Mouse (Mus musculus) right cerebral cortex, adult 18-20 months (tissue): ENCODE measurements around the gene A030014E15Rik.
A peak's percentile ranks its signal among the peaks of the same experiment; 100 is the strongest.
"Not testable (repeated sequence)": the region's sequence is repeated elsewhere in the genome, so short reads cannot be mapped to it uniquely, and the experiment has no call there.

Source experiments
- DNase-seq: peaks from one replicate; pipeline ENCODE4 v3.0.0; 2022; ENCODE audit warnings: mixed read lengths

Gene A030014E15Rik

GRCm38 (mm10) chr1:82924650-82925049 lies at the start of gene A030014E15Rik:
Gene A030014E15Rik (plus strand): TSS chr1:82924917.
- DNase-seq, result no peak

GRCm38 (mm10) chr1:82879172-82879571 lies 45.5 kb upstream of the A030014E15Rik start:
- DNase-seq, result peak; percentile 16

DNA sequence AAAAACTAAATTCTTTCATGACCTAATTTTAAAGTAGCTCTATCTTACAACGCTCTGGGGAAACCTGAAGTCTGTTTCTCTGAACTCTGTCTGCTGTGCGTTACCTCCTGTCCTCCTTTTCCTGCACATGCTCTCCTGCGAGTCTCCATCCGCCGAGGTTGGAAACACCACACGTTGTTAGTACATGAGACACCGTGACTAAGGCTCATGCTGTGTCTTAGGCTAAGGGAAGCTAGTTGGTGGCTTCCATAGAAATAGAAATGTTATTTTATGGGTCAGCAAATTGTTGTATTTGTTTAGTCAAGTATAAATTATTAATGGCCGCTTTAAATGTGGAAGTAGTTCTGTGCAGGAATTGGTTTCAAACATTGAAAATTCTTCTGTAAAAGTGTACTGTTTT lies 44.5 kb upstream of the A030014E15Rik start:
- DNase-seq, result no peak

GRCm38 (mm10) chr1:82893269-82893668 lies 31.4 kb upstream of the A030014E15Rik start:
- no peak for DNase-seq

DNA sequence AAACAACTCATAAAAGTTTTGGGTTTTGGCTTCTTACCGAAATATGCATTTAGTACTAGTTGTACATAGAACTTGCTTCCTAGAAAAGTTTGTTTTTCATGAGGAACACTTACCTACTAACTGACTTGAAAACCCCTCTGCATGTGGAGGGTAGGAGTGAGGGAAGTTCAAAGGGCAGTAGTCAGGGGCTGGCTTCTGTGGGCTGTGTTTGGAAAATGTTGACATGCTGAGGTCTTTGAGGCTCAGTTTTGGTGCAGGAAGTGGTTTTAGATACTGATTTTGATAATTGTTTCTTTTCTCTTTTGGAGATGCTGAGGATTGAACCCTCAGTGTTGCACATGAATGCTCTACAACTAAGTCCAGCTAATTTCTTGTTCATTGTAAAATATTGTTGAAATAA lies 24.1 kb upstream of the A030014E15Rik start:
- no peak for DNase-seq

GRCm38 (mm10) chr1:82901201-82901600 lies 23.5 kb upstream of the A030014E15Rik start:
- DNase-seq, result no peak

- no peak for DNase-seq
These were observed 18.8 kb upstream of the A030014E15Rik start for GRCm38 (mm10) chr1:82905886-82906285.

GRCm38 (mm10) chr1:82913025-82913424 lies 11.7 kb upstream of the A030014E15Rik start, which contains the start of gene A030005L19Rik:
Gene A030005L19Rik (plus strand): TSS chr1:82913325.
- DNase-seq, result no peak

DNA sequence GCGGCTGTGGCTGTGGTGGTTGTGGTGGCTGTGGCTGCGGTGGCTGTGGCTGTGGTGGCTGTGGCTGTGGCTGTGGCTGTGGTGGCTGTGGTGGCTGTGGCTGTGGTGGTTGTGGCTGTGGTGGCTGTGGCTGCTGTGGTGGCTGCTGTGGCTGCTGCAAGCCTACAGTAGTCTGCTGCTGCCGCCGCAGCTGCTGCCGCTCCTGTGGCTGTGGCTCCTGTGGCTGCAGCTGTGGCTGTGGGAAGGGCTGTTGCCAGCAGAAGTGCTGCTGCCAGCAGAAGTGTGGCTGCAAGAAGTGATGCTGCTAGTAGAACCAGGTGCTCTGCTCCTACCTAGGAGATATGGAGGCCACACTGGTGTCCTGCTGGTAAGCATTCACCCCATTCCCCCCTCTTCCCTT lies 11.3 kb upstream of the A030014E15Rik start:
- not testable (repeated sequence) for DNase-seq

DNA sequence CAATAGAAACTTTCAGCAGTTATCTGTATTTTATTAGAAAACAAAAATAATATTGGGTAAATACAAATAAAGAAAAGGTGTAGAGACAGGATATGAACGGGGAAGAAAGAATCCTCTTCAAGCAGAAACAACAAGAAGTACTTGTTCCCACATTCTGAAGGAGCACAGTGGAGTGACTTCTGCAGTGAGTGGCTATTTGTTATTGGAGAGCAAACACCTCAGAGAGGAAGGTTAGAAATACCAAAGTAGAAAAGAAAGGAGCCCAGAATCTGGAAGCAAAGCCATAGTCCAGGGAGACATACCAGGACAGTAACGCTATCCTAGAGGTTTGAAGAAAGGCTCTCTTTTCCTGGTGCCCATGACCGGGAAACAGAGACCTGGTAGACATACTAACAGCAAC lies 5.8 kb downstream of the A030014E15Rik start:
- DNase-seq, result not testable (repeated sequence)

- DNase-seq, result not testable (repeated sequence)
These were observed 6.6 kb downstream of the A030014E15Rik start, which contains the start of gene Gm6217 for GRCm38 (mm10) chr1:82931326-82931725. Gene Gm6217 (minus strand): TSS chr1:82931399.

GRCm38 (mm10) chr1:82938666-82939065 lies 13.9 kb downstream of the A030014E15Rik start:
- no peak for DNase-seq

DNA sequence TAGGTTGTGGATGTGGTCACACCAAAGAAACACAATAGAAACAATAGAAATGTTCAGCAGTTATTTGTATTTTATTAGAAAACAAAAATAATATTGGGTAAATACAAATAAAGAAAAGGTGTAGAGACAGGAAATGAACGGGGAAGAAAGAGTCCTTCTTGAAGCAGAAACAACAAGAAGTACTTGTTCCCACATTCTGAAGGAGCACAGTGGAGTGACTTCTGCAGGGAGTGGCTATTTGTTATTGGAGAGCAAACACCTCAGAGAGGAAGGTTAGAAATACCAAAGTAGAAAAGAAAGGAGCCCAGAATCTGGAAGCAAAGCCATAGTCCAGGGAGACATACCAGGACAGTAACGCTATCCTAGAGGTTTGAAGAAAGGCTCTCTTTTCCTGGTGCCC lies 17.8 kb downstream of the A030014E15Rik start:
- DNase-seq, result not testable (repeated sequence)

GRCm38 (mm10) chr1:82943295-82943694 lies 18.6 kb downstream of the A030014E15Rik start, which contains the start of gene A030003K21Rik:
Gene A030003K21Rik (minus strand): TSS chr1:82943388.
- DNase-seq, result not testable (repeated sequence)

DNA sequence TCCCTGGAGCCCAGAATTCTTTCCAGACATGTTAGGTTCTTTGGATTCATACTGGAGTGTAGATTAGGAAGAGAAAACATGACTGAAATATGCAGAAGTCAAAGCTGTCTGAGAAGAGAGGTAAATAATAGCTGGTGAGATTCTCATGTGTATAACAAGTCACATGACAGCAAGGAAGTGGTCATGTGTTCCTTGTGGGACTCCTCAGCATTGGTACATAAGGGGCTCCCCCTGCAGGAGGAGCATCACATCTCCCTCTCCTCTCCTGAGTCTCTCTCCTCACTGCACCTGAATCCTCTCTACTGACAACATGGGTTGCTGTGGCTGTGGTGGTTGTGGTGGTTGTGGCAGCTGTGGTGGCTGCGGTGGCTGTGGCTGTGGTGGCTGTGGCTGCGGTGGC lies 21.3 kb downstream of the A030014E15Rik start:
- not testable (repeated sequence) for DNase-seq

DNA sequence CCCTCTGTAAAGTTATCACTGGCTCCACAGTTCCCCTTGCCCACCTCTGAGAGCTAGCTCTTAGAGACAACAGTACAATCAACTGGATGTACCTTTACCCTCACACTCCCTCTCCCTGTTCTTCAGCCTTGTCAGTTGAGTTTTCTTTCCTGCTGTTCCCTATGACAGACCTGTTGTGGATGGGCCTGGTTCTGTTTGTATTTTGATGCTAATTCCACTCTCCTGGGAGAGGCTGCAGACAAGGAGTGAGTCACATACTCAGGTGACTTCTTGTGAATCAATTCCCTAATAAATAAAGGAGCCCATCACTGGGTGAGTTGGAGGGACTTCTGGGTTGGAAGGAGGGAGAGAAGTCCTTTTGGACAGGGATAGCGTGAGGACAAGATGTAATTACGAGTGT lies 23.9 kb downstream of the A030014E15Rik start:
- no peak for DNase-seq

- not testable (repeated sequence) for DNase-seq
These were observed 31.2 kb downstream of the A030014E15Rik start, which contains the start of gene Gm7544 for GRCm38 (mm10) chr1:82955913-82956312. Gene Gm7544 (minus strand): TSS chr1:82956013.

DNA sequence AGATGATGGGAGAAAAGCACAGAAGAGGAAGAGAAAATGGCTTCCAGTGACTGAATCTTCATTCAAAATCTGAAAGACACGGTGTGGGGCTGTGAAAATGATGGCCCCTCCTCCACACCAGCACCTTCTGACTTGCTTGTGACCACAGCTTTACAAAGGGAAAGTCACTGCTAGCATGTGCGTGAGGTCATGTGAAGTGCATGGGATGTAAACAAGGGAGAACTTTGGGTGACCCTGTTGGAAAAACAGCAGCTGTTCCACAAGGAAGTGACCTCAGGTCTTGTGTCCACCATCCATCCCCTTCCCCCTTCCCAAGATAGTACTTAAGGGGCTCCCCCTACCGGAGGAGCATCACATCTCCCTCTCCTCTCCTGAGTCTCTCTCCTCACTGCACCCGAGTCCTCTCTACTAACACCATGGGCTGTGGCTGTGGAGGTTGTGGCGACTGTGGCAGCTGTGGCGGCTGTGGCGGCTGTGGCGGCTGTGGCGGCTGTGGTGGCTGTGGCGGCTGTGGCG lies 35.2 kb downstream of the A030014E15Rik start, which contains the start of gene Gm47955:
Gene Gm47955 (plus strand): TSS at position 417 of the 516 bp plus-strand sequence.
- DNase-seq, result no peak

DNA sequence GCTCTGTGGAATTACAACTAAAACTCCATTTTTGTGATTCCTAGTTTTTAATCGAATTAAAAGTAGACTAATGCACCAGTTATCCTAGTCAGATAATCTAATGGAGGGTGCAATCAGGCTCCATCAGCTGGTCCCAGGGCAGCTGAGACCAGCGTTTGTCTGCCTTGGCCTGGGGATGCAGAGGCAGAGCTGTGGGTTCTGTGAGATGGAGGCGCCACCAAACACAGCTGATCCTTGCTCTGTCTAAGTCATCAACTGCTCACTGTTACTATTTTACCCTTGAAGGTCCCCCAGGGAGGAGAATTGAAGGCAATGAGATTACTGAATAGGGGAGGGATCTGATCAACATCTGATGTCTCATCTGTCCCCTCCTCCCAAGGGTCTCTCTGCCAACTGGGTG lies 41.7 kb downstream of the A030014E15Rik start:
- no peak for DNase-seq

- DNase-seq, result no peak
These were observed 47.3 kb downstream of the A030014E15Rik start for GRCm38 (mm10) chr1:82972046-82972445.

DNA sequence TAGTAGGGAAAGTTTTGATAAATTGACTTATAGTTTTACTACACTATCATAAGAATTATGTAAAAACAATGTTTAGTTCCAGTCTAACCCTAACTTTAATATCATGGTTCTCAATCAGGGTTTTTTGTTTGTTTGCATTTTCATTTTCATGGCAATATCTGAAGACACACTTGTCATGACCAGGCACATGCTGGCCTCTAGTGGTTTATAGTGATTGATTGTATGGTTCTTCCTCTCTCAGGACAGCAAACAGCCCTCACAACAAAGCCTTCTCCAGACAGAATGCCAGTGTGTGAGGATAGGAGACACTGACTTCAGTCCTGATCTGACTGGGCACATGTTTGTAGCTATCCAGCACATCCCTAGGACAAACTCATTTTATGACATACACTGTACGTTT lies 48.5 kb downstream of the A030014E15Rik start:
- no peak for DNase-seq

GRCm38 (mm10) chr1:82973901-82974300 lies 49.2 kb downstream of the A030014E15Rik start:
- DNase-seq, result no peak

DNA sequence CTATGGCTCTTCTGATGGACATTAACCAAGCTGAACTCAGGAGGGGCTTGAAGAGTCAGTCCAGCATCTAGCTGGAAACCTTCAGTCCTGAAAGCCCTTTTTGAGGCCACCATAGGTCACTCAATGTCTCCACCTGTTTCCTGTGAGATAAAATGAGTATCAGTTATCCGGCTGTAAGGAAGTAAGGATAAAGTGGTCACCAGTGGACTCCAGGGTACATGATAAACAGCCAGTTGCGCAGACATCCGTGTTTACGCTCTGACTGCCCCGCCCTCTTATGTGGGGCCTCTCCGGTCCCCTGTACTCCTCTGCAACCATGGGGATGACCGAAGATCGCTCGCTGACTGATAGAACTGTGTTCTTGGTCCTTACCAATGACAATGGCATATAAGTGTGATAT lies 49.6 kb downstream of the A030014E15Rik start:
- no peak for DNase-seq
